Comparison of ENCODE assay signal across 14 mouse cellular contexts in the genomic region with DNA sequence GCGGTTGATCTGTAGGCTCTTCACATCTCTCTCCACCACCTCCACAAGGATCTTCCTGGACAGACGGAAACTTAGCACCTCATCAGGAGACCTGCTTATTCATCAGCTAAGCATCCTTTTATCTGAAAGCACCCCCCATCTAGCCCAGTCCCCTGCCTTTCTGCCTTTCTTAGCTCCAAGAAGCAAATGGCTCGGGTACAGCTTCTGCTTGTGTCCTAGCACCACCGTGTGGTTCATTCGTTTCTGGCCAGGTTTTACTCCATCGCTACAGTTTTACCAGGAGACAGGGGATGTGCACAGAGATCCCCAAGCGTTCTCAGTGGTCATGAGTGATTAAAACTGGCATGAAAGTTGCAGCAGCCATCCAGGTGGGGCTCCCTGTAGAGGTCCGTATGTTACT.
DNase-seq lines count a peak whose midpoint lies in the region; ATAC-seq and TF ChIP-seq lines count a peak whose summit lies in the region.
"Had no signal": no experiment of that assay in that cellular context is flagged by ENCODE, and none has a peak within 500 bp of the region (broad histone marks: within the 10 kb centered on the region; RNA-seq: fewer than 3 reads in every experiment).

No protein-coding gene starts in this region.

- WGBS in kidney, adult 2 months: 63% methylated on average over 8 of the region's 8 CpGs
- WGBS in midbrain, embryonic 14.5 days: 64% methylated on average over 8 of the region's 8 CpGs
- WGBS in midbrain, embryonic 13.5 days: 59% methylated on average over 8 of the region's 8 CpGs

- no peaks in the 10 kb centered on the region for H3K27me3 ChIP-seq in kidney, adult 2 months (replicated peaks; ENCODE audit: control insufficient read depth, insufficient read depth, low read length)
- no peaks in the 10 kb centered on the region for H3K27me3 ChIP-seq in midbrain, embryonic 14.5 days (ENCODE audit: control insufficient read depth, insufficient read depth, low read length)
- peaks cover 10% of the 10 kb centered on the region for H3K27me3 ChIP-seq in midbrain, embryonic 13.5 days

- peak; percentile 37; the same call in 1 of the 2 replicates for TF ChIP-seq CTCF in kidney, adult 2 months (conservative IDR thresholded peaks at IDR 0.05; ENCODE audit: insufficient read depth, insufficient read length, low read depth, low read length)

- no peak for TF ChIP-seq POLR2A in kidney, adult 2 months (IDR thresholded peaks at IDR 0.05; ENCODE audit: low read depth, low read length)

- ATAC-seq in midbrain, embryonic 14.5 days (ENCODE audit: low FRiP score, low TSS enrichment): no peak
- ATAC-seq in midbrain, embryonic 13.5 days: no peak
- ATAC-seq: liver, embryonic 12.5 days had no signal

- H3K4me1 ChIP-seq in kidney, adult 2 months (ENCODE audit: control insufficient read depth, insufficient read depth, low read length): no peaks in the 10 kb centered on the region
- H3K4me1 ChIP-seq in midbrain, embryonic 14.5 days (ENCODE audit: control insufficient read depth, insufficient read depth, low read length): peaks cover 4% of the 10 kb centered on the region; the same call in 1 of the 2 replicates
- no peaks in the 10 kb centered on the region for H3K4me1 ChIP-seq in midbrain, embryonic 13.5 days (replicated peaks)
- H3K4me1 ChIP-seq: hindbrain, embryonic 15.5 days; liver, embryonic 12.5 days had no signal

- H3K4me3 ChIP-seq in kidney, adult 2 months (ENCODE audit: insufficient read depth, low read depth, low read length): no peak overlapping the region
- no peak overlapping the region for H3K4me3 ChIP-seq in midbrain, embryonic 14.5 days (replicated peaks; ENCODE audit: low read depth, low read length)
- H3K4me3 ChIP-seq in midbrain, embryonic 13.5 days (replicated peaks): no peak overlapping the region
- H3K4me3 ChIP-seq: hindbrain, embryonic 15.5 days; liver, embryonic 12.5 days; midbrain, embryonic 12.5 days had no signal

- peak; percentile 25 for DNase-seq in embryo, embryonic 11 days
- no peak for DNase-seq in embryo, embryonic 10 days (ENCODE audit: low spot score)
- DNase-seq in kidney, adult 2 months: no peak
- no peak for DNase-seq in kidney, adult 9 months
- DNase-seq in midbrain, embryonic 14.5 days: peak; percentile 49
- peak; percentile 16 for DNase-seq in brain, embryonic 18.5 days (ENCODE audit: low read depth, low spot score)
- DNase-seq in cerebellum, adult 9-10 months: no peak
- DNase-seq: cerebellum, adult 8-10 months; gastrocnemius, postnatal 10 days; layer of hippocampus, adult 9-11 months had no signal

- no peak overlapping the region for H3K27ac ChIP-seq in kidney, adult 2 months (ENCODE audit: insufficient read depth, low read depth, low read length)
- H3K27ac ChIP-seq in midbrain, embryonic 14.5 days (replicated peaks; ENCODE audit: low read depth, low read length): no peak overlapping the region
- no peak overlapping the region for H3K27ac ChIP-seq in midbrain, embryonic 13.5 days
- H3K27ac ChIP-seq: hindbrain, embryonic 15.5 days; liver, embryonic 12.5 days; midbrain, embryonic 12.5 days had no signal

- no peak overlapping the region for H3K9ac ChIP-seq in midbrain, embryonic 14.5 days (replicated peaks; ENCODE audit: low read length)
- no peak overlapping the region for H3K9ac ChIP-seq in midbrain, embryonic 13.5 days (replicated peaks)
- H3K9ac ChIP-seq: hindbrain, embryonic 15.5 days; liver, embryonic 12.5 days; midbrain, embryonic 12.5 days had no signal

- H3K9me3 ChIP-seq in midbrain, embryonic 14.5 days (ENCODE audit: control insufficient read depth, low read length): no peaks in the 10 kb centered on the region
- no peaks in the 10 kb centered on the region for H3K9me3 ChIP-seq in midbrain, embryonic 13.5 days
- H3K9me3 ChIP-seq: hindbrain, embryonic 15.5 days; liver, embryonic 12.5 days; midbrain, embryonic 12.5 days had no signal

- no peaks in the 10 kb centered on the region for H3K36me3 ChIP-seq in kidney, adult 2 months (ENCODE audit: control insufficient read depth, insufficient read depth, low read length)
- no peaks in the 10 kb centered on the region for H3K36me3 ChIP-seq in midbrain, embryonic 14.5 days (ENCODE audit: control insufficient read depth, insufficient read depth, low read length)
- no peaks in the 10 kb centered on the region for H3K36me3 ChIP-seq in midbrain, embryonic 13.5 days
- H3K36me3 ChIP-seq: hindbrain, embryonic 15.5 days; liver, embryonic 12.5 days; midbrain, embryonic 12.5 days had no signal

- no peak overlapping the region for H3K4me2 ChIP-seq in midbrain, embryonic 14.5 days (ENCODE audit: low read length)
- no peak overlapping the region for H3K4me2 ChIP-seq in midbrain, embryonic 13.5 days (replicated peaks)
- H3K4me2 ChIP-seq: hindbrain, embryonic 15.5 days; liver, embryonic 12.5 days; midbrain, embryonic 12.5 days had no signal

Comparison
In these comparisons a context has a peak if more than half of its experiments do, and no peak if none do; other contexts are left out.
1. DNase-seq: peak in embryo, embryonic 11 days (single experiment), midbrain, embryonic 14.5 days (single experiment) and brain, embryonic 18.5 days (single experiment); none in embryo, embryonic 10 days (single experiment), kidney, adult 2 months (single experiment), kidney, adult 9 months (single experiment) and cerebellum, adult 9-10 months (single experiment).